Mouse (Mus musculus) liver, embryonic 11.5 days (tissue): Measurements from ENCODE around the gene 2300009A05Rik. TPM values are rescaled to one million over a fixed set of nuclear protein-coding genes. Genes with fewer than 3 reads are reported as not detected.

Experiments used
- ATAC-seq: fragments of 200-750 bp; cut with Nextera tagmentation; replicated peaks from 2 replicates; pipeline ENCODE4 v1.8.0; 2017; ENCODE audit warnings: moderate number of reproducible peaks, mild to moderate bottlenecking, moderate TSS enrichment, moderate library complexity; ENCODE audit not compliant: low FRiP score
- DNase-seq: peaks from one replicate; pipeline ENCODE4 v3.0.0-alpha.2; 2017; ENCODE audit warnings: low spot score
- H3K27ac ChIP-seq: fragments of 300-500 bp; sonication (generic); 2 replicates; pipeline ENCODE4 v1.5.1; 2014; ENCODE audit warnings: mild to moderate bottlenecking, low read depth, low read length, control low read depth
- H3K27me3 ChIP-seq: fragments of 300-500 bp; sonication (generic); replicated peaks from 2 replicates; pipeline ENCODE4 v1.6.1; 2014; ENCODE audit warnings: low read length, mixed read lengths; ENCODE audit not compliant: control insufficient read depth, insufficient read depth
- H3K36me3 ChIP-seq: fragments of 300-500 bp; sonication (generic); 2 replicates; pipeline ENCODE4 v1.6.1; 2014; ENCODE audit warnings: mild to moderate bottlenecking, low read length, moderate library complexity, mixed read lengths; ENCODE audit not compliant: control insufficient read depth, insufficient read depth
- H3K4me1 ChIP-seq: fragments of 300-500 bp; sonication (generic); replicated peaks from 2 replicates; pipeline ENCODE4 v1.6.1; 2014; ENCODE audit warnings: low read length, mixed read lengths; ENCODE audit not compliant: control insufficient read depth, insufficient read depth
- H3K4me2 ChIP-seq: fragments of 300-500 bp; sonication (generic); 2 replicates; pipeline ENCODE4 v1.6.1; 2014; ENCODE audit warnings: mild to moderate bottlenecking, control low read depth, moderate library complexity
- H3K4me3 ChIP-seq: fragments of 300-500 bp; sonication (generic); 2 replicates; pipeline ENCODE4 v1.5.1; 2014; ENCODE audit warnings: low read depth, low read length, control low read depth
- H3K9ac ChIP-seq: fragments of 300-500 bp; sonication (generic); 2 replicates; pipeline ENCODE4 v1.6.1; 2014; ENCODE audit warnings: low read depth, low read length, control low read depth
- H3K9me3 ChIP-seq: fragments of 300-500 bp; sonication (generic); 2 replicates; pipeline ENCODE4 v1.6.1; 2016; ENCODE audit warnings: low read length, inconsistent platforms, mixed read lengths; ENCODE audit not compliant: control insufficient read depth
- WGBS: fragments of 180-500 bp; shearing (Covaris S2); extraction: QIAGEN DNeasy Blood & Tissue Kit; methylation state at CpG from one replicate; pipeline ENCODE4 v1.1.7; 2014; 5-methylcytosine and 5-hydroxymethylcytosine counted together
- polyA plus RNA-seq: library from polyadenylated mRNA; unstranded; fragments of >200 nt; fragmentation: Nextera tagmentation; extraction: Ambion mirVana; gene quantifications from 2 replicates; pipeline ENCODE4 v1.2.1, GENCODE M21; 2014

Gene 2300009A05Rik
- 39.8 and 41.5 TPM in 2 replicates for polyA plus RNA-seq

DNA sequence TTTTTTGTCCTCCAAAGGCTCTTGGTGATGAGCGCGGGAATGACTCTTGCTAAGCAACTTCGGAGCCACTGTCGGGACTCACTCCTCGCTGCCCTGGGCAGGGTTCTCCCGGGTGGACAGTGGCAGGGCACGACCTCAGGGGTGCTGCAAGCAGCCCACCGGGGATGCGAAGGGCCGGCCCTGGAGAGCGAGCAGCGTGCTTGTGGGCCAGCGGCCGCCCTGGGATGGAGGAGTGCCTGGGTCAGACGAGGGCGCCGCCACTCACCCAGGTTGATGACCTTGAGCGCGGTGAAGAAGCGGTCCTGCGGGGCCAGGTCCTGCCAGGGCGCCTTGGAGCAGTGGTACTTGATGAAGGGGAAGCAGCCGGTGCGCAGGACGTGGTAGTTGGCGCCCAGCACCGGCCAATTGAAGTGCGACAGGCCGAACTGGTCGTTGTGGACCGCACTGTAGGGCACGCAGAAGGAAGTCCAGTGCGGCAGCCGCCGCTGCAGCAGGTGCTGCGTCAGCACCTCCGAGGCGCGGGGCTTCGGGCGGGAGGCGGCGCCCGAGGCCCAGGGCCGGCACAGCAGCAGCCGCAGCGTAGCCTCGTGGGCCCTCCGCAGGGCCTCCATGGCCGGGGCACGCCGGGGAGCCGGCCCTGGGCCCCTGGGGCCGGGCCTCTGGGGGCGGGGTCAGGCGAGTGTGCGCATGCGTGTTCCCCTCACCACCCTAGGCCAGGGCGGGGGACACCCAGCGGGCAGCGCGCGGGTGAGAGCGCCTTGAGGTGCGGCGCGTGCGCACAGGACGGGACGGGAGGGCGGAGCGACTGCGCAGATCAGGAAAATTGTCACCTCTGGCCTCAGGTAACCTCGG lies at the start of gene 2300009A05Rik:
2300009A05Rik (minus strand) TSS at position 636 of the 852 bp plus-strand sequence.
- H3K4me3 ChIP-seq, result peak within 1 kb of the TSS; percentile 85
- no peaks in the 10 kb centered on the region for H3K27me3 ChIP-seq
- H3K36me3 ChIP-seq, result no peaks in the 10 kb centered on the region
- H3K4me2 ChIP-seq, result peak within 1 kb of the TSS; percentile 94
- under 1% methylated on average over 73 of the region's 74 CpGs for WGBS
- ATAC-seq, result peak; percentile 99
- H3K9ac ChIP-seq, result peak within 1 kb of the TSS; percentile 87
- peak within 1 kb of the TSS; percentile 87 for H3K27ac ChIP-seq
- peaks cover 17% of the 10 kb centered on the region; the same call in 1 of the 2 replicates for H3K4me1 ChIP-seq
- peak; percentile 97 for DNase-seq
- H3K9me3 ChIP-seq, result no peaks in the 10 kb centered on the region

DNA sequence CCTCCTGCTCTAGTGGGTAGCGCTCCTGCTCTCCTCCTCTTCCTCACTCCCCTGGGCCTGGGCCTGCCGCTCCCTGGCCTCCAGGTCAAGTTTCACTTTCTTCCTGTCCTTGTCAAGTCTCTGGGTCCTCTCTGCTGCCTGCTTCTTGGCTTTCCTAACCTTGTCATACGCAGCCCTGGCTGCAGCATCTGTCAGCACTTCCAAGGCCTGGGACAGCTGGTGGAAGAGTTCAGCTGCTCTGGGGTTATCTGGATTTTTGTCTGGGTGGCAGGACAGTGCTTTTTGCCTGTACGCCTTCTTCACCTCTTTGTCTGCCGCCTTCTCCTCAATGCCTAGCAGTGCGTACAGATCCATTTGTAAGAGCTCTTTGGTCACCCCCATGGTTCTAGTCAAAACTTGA lies 44.6 kb upstream of the 2300009A05Rik start:
- H3K4me2 ChIP-seq, result no peak overlapping the region
- WGBS, result 70% methylated on average over 6 of the region's 6 CpGs
- H3K9ac ChIP-seq, result no peak overlapping the region

DNA sequence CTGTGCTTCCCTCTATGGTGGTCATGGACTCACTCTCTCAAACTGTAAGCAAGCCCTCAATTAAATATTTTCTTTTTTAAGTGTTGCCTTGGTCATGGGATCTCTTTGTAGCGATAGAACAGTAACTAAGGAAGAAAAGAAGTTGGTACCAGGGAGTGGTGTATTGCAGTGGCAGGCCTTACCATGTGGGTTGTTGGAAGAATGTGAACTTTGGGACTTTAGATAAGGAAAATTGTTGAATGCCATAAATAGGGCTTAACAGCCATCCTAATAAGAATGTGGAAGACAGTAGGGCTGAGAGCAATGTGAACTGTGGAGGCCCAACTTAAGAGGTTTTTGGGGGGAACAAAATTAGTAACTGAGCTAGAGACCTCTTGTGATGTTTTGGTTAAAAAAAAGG lies 31.6 kb upstream of the 2300009A05Rik start:
- H3K4me3 ChIP-seq, result no peak overlapping the region
- no peak overlapping the region for H3K9ac ChIP-seq
- H3K27me3 ChIP-seq, result no peaks in the 10 kb centered on the region
- H3K4me1 ChIP-seq, result no peaks in the 10 kb centered on the region
- 66% methylated on average over 1 of the region's 1 CpGs for WGBS
- no peaks in the 10 kb centered on the region for H3K9me3 ChIP-seq
- ATAC-seq (no peak), DNase-seq (no peak)
- H3K4me2 ChIP-seq, result no peak overlapping the region
- H3K36me3 ChIP-seq, result no peaks in the 10 kb centered on the region
- H3K27ac ChIP-seq, result no peak overlapping the region

More for the DNA sequence above, 44.6 kb upstream of the 2300009A05Rik start:
- Histone ChIP-seq H3K9me3 (no peaks in the 10 kb centered on the region), H3K36me3 (no peaks in the 10 kb centered on the region), H3K4me3 (no peak overlapping the region), H3K27ac (no peak overlapping the region), H3K27me3 (no peaks in the 10 kb centered on the region), H3K4me1 (no peaks in the 10 kb centered on the region)
- ATAC-seq (no peak), DNase-seq (no peak)

DNA sequence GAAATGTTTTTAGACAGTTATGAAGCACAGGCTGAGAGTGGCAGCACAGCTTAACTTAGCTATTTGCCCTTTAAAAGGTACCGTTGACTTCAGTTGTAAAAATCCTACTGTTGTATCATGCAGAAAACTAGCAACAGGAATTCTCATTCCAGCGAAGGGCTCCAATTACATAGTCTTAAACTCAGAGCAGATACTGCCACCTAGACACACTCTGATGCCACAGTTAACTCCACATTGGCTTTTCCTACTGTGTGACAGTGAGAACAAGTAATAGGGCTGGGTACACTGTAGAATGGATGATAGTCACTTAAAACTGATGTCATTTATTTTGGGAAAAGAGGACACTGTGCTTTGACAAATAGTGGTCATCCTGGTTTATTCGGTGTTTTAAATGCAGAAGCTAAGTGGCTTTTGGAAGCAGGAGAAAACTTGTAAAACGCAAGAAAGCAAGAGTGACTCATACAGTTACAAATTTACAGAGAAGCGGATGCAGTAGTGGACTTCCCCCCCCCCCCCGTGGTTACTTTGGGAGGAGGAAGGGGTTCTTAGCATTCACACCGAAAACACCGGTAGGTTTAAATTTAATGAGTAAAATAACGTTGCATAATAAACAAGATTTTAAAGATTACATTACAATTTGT lies 22.2 kb upstream of the 2300009A05Rik start:
- no peak overlapping the region for H3K4me3 ChIP-seq
- H3K4me1 ChIP-seq, result no peaks in the 10 kb centered on the region
- no peaks in the 10 kb centered on the region for H3K27me3 ChIP-seq
- 61% methylated on average over 9 of the region's 9 CpGs for WGBS
- H3K4me2 ChIP-seq, result no peak overlapping the region
- H3K9me3 ChIP-seq, result no peaks in the 10 kb centered on the region
- DNase-seq, result no peak
- no peak for ATAC-seq
- no peak overlapping the region for H3K9ac ChIP-seq
- H3K27ac ChIP-seq, result no peak overlapping the region
- no peaks in the 10 kb centered on the region for H3K36me3 ChIP-seq

DNA sequence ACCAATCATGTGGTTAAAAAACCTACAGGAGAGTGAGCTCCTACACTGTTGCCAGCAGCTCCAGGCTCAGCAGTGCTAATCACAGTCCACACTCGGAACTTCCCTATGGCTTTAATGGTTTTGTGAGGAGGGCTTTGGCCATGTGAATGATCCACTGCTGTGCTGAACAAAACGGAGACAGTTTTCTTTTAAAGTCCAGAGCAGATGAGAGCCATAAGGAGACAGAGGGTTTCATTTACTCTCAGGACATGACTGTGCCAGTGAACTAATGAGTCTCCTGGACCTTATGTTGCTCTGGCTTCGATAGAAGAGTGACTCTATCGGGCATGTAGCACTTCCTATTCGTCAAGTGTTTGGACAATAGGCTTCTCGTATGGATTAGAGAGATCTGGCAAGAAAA lies 21.4 kb upstream of the 2300009A05Rik start:
- 62% methylated on average over 6 of the region's 6 CpGs for WGBS
- no peak for ATAC-seq
- no peak overlapping the region for H3K27ac ChIP-seq
- no peak overlapping the region for H3K4me2 ChIP-seq
- DNase-seq, result no peak
- H3K4me3 ChIP-seq, result no peak overlapping the region
- H3K27me3 ChIP-seq, result no peaks in the 10 kb centered on the region
- no peaks in the 10 kb centered on the region for H3K9me3 ChIP-seq
- no peak overlapping the region for H3K9ac ChIP-seq
- no peaks in the 10 kb centered on the region for H3K4me1 ChIP-seq
- H3K36me3 ChIP-seq, result no peaks in the 10 kb centered on the region

DNA sequence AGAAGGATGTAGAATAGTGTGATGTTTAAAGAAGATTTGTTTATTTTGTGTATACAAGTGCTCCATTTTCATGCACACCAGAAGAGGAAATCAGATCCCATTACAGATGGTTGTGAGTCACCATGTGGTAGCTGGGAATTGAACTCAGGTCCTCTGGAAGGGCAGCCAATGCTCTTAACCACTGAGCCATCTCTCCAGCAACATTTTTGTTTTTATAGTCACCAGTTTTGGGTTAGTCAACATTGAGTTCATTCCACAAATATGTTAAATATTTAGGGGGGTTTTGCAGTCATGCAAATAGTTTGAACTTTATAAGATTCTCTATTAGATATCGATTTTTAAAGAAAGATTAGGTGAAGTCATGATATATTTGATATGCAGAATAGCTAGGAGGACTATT lies 1.1 kb upstream of the 2300009A05Rik start:
- H3K27me3 ChIP-seq, result no peaks in the 10 kb centered on the region
- no peaks in the 10 kb centered on the region for H3K36me3 ChIP-seq
- H3K4me2 ChIP-seq, result no peak overlapping the region
- H3K4me3 ChIP-seq, result no peak overlapping the region
- H3K9me3 ChIP-seq, result no peaks in the 10 kb centered on the region
- WGBS, result 81% methylated on average over 1 of the region's 1 CpGs
- no peak for DNase-seq
- no peak overlapping the region for H3K9ac ChIP-seq
- H3K27ac ChIP-seq, result no peak overlapping the region
- no peak for ATAC-seq
- H3K4me1 ChIP-seq, result peaks cover 17% of the 10 kb centered on the region; the same call in 1 of the 2 replicates

DNA sequence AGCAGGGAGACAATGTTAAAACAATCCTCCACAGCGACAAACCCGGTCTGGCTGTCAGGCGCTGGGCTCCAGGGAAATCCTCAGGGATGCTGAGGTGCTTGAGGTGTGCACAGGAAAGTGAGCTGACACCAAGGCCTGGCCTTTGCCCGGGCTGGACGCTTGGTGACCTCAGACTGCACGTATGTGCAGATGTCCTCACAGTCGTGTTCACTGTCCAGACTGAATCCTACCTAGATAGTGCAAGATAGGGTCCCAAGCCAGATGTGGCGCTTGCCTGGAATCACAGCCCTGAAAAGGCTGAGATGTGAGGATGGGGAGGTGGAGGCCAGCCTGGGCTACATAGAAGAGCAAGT lies 393 bp upstream of the 2300009A05Rik start:
- Histone ChIP-seq H3K4me3 (peak overlapping the region; percentile 85), H3K9me3 (no peaks in the 10 kb centered on the region), H3K4me2 (peak overlapping the region; percentile 94), H3K4me1 (peaks cover 17% of the 10 kb centered on the region; the same call in 1 of the 2 replicates), H3K36me3 (no peaks in the 10 kb centered on the region), H3K9ac (peak overlapping the region; percentile 87), H3K27me3 (no peaks in the 10 kb centered on the region), H3K27ac (peak overlapping the region; percentile 87)
- no peak; the same call in 1 of the 2 replicates for ATAC-seq
- DNase-seq, result no peak
- WGBS, result 2% methylated on average over 8 of the region's 8 CpGs

DNA sequence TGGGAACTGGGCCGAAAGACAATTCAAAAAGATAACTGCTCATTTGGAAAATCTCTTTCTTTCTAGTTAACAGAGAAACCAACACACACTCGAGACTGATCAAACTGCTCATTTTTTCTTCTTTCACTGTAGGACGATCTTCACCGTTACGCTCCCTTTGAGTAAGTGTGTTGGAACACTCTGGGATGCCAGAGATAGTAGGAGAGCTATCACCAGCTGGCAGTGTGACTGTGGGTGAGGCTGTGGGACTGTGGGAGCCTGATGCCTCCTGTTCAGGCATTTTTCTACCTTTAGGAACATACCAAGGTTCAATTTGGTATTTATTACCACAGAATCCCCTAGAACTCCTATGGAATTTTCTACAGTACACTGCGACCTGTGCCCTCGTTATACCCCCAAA lies 3.4 kb downstream of the 2300009A05Rik start:
- no peaks in the 10 kb centered on the region for H3K27me3 ChIP-seq
- 76% methylated on average over 7 of the region's 7 CpGs for WGBS
- no peak for ATAC-seq
- H3K9me3 ChIP-seq, result no peaks in the 10 kb centered on the region
- no peak overlapping the region for H3K4me3 ChIP-seq
- H3K9ac ChIP-seq, result no peak overlapping the region
- peak overlapping the region; percentile 39; the same call in 1 of the 2 replicates for H3K27ac ChIP-seq
- peaks cover 17% of the 10 kb centered on the region; the same call in 1 of the 2 replicates for H3K4me1 ChIP-seq
- no peaks in the 10 kb centered on the region for H3K36me3 ChIP-seq
- no peak for DNase-seq
- no peak overlapping the region; the same call in 1 of the 2 replicates for H3K4me2 ChIP-seq
